Mouse (Mus musculus) testis, postnatal 10 days (tissue): ENCODE measurements at regions not wholly inside any gene's neighbourhood (a gene's known extent, or its start where the extent isn't known, plus 50 kb on each side); places are given as distances from the start of the nearest gene placed in this dataset.
"Not testable (repeated sequence)": the region's sequence is repeated elsewhere in the genome, so short reads cannot be mapped to it uniquely, and the experiment has no call there.

Experiments used
- DNase-seq: peaks from one replicate; pipeline ENCODE4 v3.0.0; 2021; ENCODE audit warnings: low spot score

DNA sequence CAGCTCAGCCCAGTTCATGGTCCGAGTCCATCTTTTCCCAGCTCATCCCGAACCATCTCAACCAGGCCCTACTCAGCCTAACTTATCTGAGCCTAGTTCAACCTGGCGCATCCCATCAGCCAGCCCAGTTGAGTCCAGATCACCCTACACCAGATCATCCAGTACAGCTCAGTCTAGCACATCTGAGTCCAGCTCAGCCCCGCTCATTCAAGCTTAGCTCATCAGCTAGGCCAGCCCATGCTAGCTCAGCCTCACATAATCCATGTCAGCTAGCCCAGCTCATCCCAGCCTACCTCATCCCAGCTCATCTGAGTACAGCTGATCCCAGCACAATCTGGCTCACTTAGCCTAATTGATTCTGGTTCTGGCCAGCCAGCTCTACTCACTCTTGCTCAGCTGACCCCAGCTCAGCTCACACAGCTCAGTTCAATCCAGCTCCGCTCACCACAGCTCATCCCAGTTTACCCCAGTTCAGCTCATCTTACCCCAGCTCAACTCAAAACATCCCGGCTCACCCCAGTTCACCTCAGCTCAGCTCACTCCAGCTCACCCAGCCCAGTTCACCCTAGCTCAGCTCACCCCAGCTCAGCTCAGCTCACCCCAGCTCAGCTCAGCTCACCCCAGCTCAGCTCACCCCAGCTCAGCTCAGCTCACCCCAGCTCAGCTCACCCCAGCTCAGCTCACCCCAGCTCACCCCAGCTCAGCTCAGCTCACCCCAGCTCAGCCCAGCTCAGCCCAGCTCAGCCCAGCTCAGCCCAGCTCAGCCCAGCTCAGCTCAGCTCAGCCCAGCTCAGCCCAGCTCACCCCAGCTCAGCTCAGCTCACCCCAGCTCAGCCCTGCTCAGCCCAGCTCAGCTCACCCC is 65.3 kb upstream of the Adam6b start:
- DNase-seq, result no peak

DNA sequence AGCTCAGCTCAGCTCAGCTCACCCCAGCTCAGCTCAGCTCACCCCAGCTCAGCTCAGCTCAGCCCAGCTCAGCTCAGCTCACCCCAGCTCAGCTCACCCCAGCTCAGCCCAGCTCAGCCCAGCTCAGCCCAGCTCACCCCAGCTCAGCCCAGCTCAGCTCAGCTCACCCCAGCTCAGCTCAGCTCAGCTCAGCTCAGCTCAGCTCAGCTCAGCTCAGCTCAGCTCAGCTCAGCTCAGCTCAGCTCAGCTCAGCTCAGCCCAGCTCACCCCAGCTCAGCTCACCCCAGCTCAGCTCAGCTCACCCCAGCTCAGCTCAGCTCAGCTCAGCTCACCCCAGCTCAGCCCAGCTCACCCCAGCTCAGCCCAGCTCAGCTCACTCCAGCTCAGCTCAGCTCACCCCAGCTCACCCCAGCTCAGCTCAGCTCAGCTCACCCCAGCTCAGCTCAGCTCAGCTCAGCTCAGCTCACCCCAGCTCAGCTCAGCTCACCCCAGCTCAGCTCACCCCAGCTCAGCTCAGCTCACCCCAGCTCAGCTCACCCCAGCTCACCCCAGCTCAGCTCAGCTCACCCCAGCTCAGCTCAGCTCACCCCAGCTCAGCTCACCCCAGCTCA is 64.6 kb upstream of the Adam6b start:
- DNase-seq, result not testable (repeated sequence)

GRCm38 (mm10) chr12:113425209-113426070 is 63.9 kb upstream of the Adam6b start:
- no peak for DNase-seq

- DNase-seq, result no peak
Observed at GRCm38 (mm10) chr12:113426636-113427035, 62.7 kb upstream of the Adam6b start.

- DNase-seq, result no peak
Observed at GRCm38 (mm10) chr12:113427339-113427738, 62.0 kb upstream of the Adam6b start.

- no peak for DNase-seq
Observed at GRCm38 (mm10) chr12:113428461-113428860, 60.9 kb upstream of the Adam6b start.

- DNase-seq, result no peak
Observed at GRCm38 (mm10) chr12:113428901-113429300, 60.4 kb upstream of the Adam6b start.

GRCm38 (mm10) chr12:113430340-113430739 is 59.0 kb upstream of the Adam6b start:
- DNase-seq, result no peak
